Mouse (Mus musculus) heart, adult 2 months (tissue): ENCODE measurements around the gene Arhgap23. TPM values are rescaled to one million over a fixed set of nuclear protein-coding genes. Genes with fewer than 3 reads are reported as not detected.

Source experiments
- DNase-seq, 2 experiments: peaks; one replicate each; pipeline ENCODE4 v3.0.0; 2021
- H3K27ac ChIP-seq: fragments of 200-600 bp; 2 replicates; pipeline ENCODE4 v1.8.1; 2022
- H3K27me3 ChIP-seq: fragments of 200-500 bp; 2 replicates; pipeline ENCODE4 v1.6.1; 2012; ENCODE audit warnings: mild to moderate bottlenecking, low read length, inconsistent platforms, mixed read lengths; ENCODE audit not compliant: control insufficient read depth, insufficient read depth
- H3K36me3 ChIP-seq: fragments of 200-500 bp; 2 replicates; pipeline ENCODE4 v1.6.1; 2012; ENCODE audit warnings: low read length, inconsistent platforms; ENCODE audit not compliant: control insufficient read depth, insufficient read depth
- H3K4me1 ChIP-seq: fragments of 200-500 bp; 2 replicates; pipeline ENCODE4 v1.6.1; 2011; ENCODE audit warnings: low read length; ENCODE audit not compliant: control insufficient read depth, insufficient read depth
- H3K4me3 ChIP-seq: fragments of 200-600 bp; 2 replicates; pipeline ENCODE4 v1.8.1; 2022
- H3K79me2 ChIP-seq: fragments of 200-500 bp; replicated peaks from 2 replicates; pipeline ENCODE4 v1.6.1; 2012; ENCODE audit warnings: mild to moderate bottlenecking, inconsistent platforms, low read length, moderate library complexity, mixed read lengths; ENCODE audit not compliant: control insufficient read depth, insufficient read depth
- H3K9ac ChIP-seq: fragments of 200-500 bp; 2 replicates; pipeline ENCODE4 v1.6.1; 2012; ENCODE audit warnings: low read depth, mild to moderate bottlenecking, control low read depth, inconsistent platforms, low read length, mixed read lengths
- CTCF ChIP-seq: fragments of 200-600 bp; IDR thresholded peaks from 2 replicates; pipeline ENCODE4 v1.8.1; 2022; ENCODE audit warnings: antibody characterized with exemption, mild to moderate bottlenecking, moderate library complexity
- EP300 ChIP-seq: fragments of 200-500 bp; IDR thresholded peaks from 2 replicates; pipeline ENCODE4 v1.6.1; 2011; ENCODE audit warnings: low read depth, low read length, control low read depth; ENCODE audit not compliant: insufficient read depth
- POLR2A ChIP-seq: fragments of 200-500 bp; IDR thresholded peaks from 2 replicates; pipeline ENCODE4 v1.6.1; 2011; ENCODE audit warnings: mild to moderate bottlenecking, low read depth, low read length, control low read depth; ENCODE audit not compliant: insufficient read depth
- WGBS: fragments of 180-500 bp; shearing (Covaris S2); methylation state at CpG from one replicate; pipeline ENCODE4 v1.1.7; 2018; 5-methylcytosine and 5-hydroxymethylcytosine counted together
- intact Hi-C: fragments of 180-260 bp; cut with DNase I; formaldehyde crosslinking; loops from one replicate; pipeline ENCODE4 v1.15.1; 2025
- polyA plus RNA-seq: library from polyadenylated mRNA; depleted of rRNA; stranded (reverse); fragments of >200 nt; gene quantifications from 2 replicates; pipeline ENCODE4 v1.2.3, GENCODE M21; 2012
- total RNA-seq, 2 experiments: library from RNA; stranded (reverse); gene quantifications; 2 replicates each; pipeline ENCODE4 v1.2.3; 2021

Gene Arhgap23
- total and polyA plus RNA-seq, 3 experiments = 12.8 to 18.4 (median 13.7) TPM

DNA sequence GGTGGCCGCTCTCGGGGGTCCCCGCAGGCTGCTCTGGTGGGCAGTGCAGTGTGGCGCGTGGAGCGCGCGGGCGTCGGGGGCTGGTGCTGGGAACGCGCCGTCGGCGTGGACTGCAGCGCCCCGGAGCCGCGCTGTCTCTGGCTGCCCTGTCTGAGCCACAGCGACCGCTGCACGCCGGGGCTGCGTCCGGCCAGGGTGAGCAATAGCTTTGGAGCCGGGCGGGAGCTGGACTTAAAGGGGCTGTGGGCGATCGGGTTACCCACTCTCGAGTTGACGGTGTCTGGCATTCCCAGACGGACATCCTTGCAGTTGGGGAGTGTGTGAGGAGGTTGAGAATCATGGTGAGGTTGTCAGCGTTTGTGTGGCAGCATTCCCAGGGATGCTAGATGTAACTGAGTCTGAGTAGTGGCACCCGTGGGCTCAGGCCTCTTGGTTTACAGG, 25.1 kb downstream of the Arhgap23 start:
- Histone ChIP-seq H3K27ac (peak overlapping the region; percentile 93), H3K4me1 (peaks cover 38% of the 10 kb centered on the region), H3K27me3 (no peaks in the 10 kb centered on the region), H3K36me3 (peaks cover 2% of the 10 kb centered on the region; the same call in 1 of the 2 replicates), H3K4me3 (peak overlapping the region; percentile 77), H3K9ac (peak overlapping the region; percentile 82), H3K79me2 (no peaks in the 10 kb centered on the region; the same call in 1 of the 2 replicates)
- intact Hi-C loops = no loop called here
- DNase-seq = peak in 1 of 2 experiments; percentile 67
- WGBS = under 1% methylated on average over 33 of the region's 34 CpGs
- no peak for TF ChIP-seq POLR2A
- TF ChIP-seq EP300 = no peak
- TF ChIP-seq CTCF = no peak

- H3K36me3 ChIP-seq = peaks cover 2% of the 10 kb centered on the region; the same call in 1 of the 2 replicates
- peak overlapping the region; percentile 77 for H3K4me3 ChIP-seq
- DNase-seq = peak in 1 of 2 experiments; percentile 47
- peak overlapping the region; percentile 93 for H3K27ac ChIP-seq
- intact Hi-C loops = no loop called here
- peaks cover 33% of the 10 kb centered on the region for H3K4me1 ChIP-seq
- H3K79me2 ChIP-seq = no peaks in the 10 kb centered on the region; the same call in 1 of the 2 replicates
- no peaks in the 10 kb centered on the region for H3K27me3 ChIP-seq
- 16% methylated on average over 15 of the region's 15 CpGs for WGBS
- peak overlapping the region; percentile 82 for H3K9ac ChIP-seq
- TF ChIP-seq POLR2A = no peak
- TF ChIP-seq EP300 = no peak
- no peak for TF ChIP-seq CTCF
Measured at GRCm38 (mm10) chr11:97441036-97441657, 25.8 kb downstream of the Arhgap23 start.

- Histone ChIP-seq H3K79me2 (no peaks in the 10 kb centered on the region; the same call in 1 of the 2 replicates), H3K4me1 (peaks cover 28% of the 10 kb centered on the region), H3K27me3 (no peaks in the 10 kb centered on the region), H3K9ac (peak overlapping the region; percentile 82; the same call in 1 of the 2 replicates), H3K27ac (peak overlapping the region; percentile 93), H3K4me3 (peak overlapping the region; percentile 77), H3K36me3 (peaks cover 2% of the 10 kb centered on the region; the same call in 1 of the 2 replicates)
- intact Hi-C loops = no loop called here
- peak in 1 of 2 experiments; percentile 41 for DNase-seq
- WGBS = 38% methylated on average over 3 of the region's 3 CpGs
- TF ChIP-seq EP300 = no peak
- no peak for TF ChIP-seq CTCF
- TF ChIP-seq POLR2A = no peak
Measured at GRCm38 (mm10) chr11:97441658-97442125, 26.4 kb downstream of the Arhgap23 start.

GRCm38 (mm10) chr11:97442891-97443675, 27.8 kb downstream of the Arhgap23 start:
- H3K27me3 ChIP-seq = no peaks in the 10 kb centered on the region
- peaks cover 23% of the 10 kb centered on the region for H3K4me1 ChIP-seq
- H3K27ac ChIP-seq = no peak overlapping the region; the same call in 1 of the 2 replicates
- TF ChIP-seq CTCF (no peak), POLR2A (no peak), EP300 (no peak)
- no peak overlapping the region for H3K9ac ChIP-seq
- WGBS = 71% methylated on average over 11 of the region's 11 CpGs
- intact Hi-C loops = no loop called here
- H3K79me2 ChIP-seq = no peaks in the 10 kb centered on the region; the same call in 1 of the 2 replicates
- DNase-seq = no peak
- H3K4me3 ChIP-seq = no peak overlapping the region
- H3K36me3 ChIP-seq = peaks cover 2% of the 10 kb centered on the region; the same call in 1 of the 2 replicates

DNA sequence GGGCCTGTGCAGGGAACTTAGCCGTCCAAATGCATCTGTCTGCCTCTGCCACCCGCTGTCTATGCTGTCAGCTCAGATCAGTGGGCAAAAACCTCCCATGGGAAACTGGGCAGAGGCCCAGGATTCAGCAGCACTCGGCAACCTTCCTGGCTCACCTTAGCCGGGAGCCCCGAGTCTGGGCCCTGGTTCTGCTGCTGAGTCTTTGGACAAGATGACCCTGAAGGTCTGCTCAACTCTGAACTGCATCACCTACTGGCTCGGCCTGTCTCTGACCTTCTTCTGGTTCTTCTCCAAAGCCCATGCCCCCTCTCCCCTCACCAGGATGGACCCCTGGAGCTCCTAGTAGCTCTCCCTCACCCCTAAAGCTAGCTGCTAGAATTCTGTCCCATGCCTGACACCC, 30.3 kb downstream of the Arhgap23 start:
- H3K79me2 ChIP-seq = no peaks in the 10 kb centered on the region; the same call in 1 of the 2 replicates
- no peaks in the 10 kb centered on the region for H3K27me3 ChIP-seq
- intact Hi-C loops = no loop called here

More for the DNA sequence above, 30.3 kb downstream of the Arhgap23 start:
- H3K4me3 ChIP-seq = no peak overlapping the region
- DNase-seq = peak in 1 of 2 experiments; percentile 22
- 55% methylated on average over 6 of the region's 6 CpGs for WGBS
- no peak for TF ChIP-seq EP300
- no peak for TF ChIP-seq POLR2A
- peaks cover 19% of the 10 kb centered on the region for H3K4me1 ChIP-seq
- no peaks in the 10 kb centered on the region; the same call in 1 of the 2 replicates for H3K36me3 ChIP-seq
- H3K9ac ChIP-seq = no peak overlapping the region
- H3K27ac ChIP-seq = no peak overlapping the region
